Mouse (Mus musculus): Measurements from ENCODE around the gene L3mbtl1.
"Not testable (repeated sequence)": the region's sequence is repeated elsewhere in the genome, so short reads cannot be mapped to it uniquely, and the experiment has no call there.

Gene L3mbtl1

GRCm38 (mm10) chr2:162943148-162943846 lies at the start of gene L3mbtl1:
Gene L3mbtl1, plus strand, starts transcription at chr2:162943472.
- DNase-seq (ENCODE audit: low spot score in 2 of 2), result no peak

- DNase-seq (ENCODE audit: low spot score in 2 of 2), result not testable (repeated sequence)
Observed at GRCm38 (mm10) chr2:162899256-162899655, 44.0 kb upstream of the L3mbtl1 start.

GRCm38 (mm10) chr2:162899880-162900589 lies 43.2 kb upstream of the L3mbtl1 start:
- DNase-seq (ENCODE audit: low spot score in 2 of 2), result no peak

- DNase-seq (ENCODE audit: low spot score in 2 of 2), result no peak
Observed at GRCm38 (mm10) chr2:162900590-162900916, 42.7 kb upstream of the L3mbtl1 start.

GRCm38 (mm10) chr2:162905902-162906301 lies 37.4 kb upstream of the L3mbtl1 start:
- DNase-seq (ENCODE audit: low spot score in 2 of 2), result no peak

GRCm38 (mm10) chr2:162908052-162908491 lies 35.2 kb upstream of the L3mbtl1 start:
- DNase-seq (ENCODE audit: low spot score in 2 of 2), result no peak

- DNase-seq (ENCODE audit: low spot score in 2 of 2), result no peak
Observed at GRCm38 (mm10) chr2:162914040-162914439, 29.2 kb upstream of the L3mbtl1 start.

GRCm38 (mm10) chr2:162914519-162914918 lies 28.8 kb upstream of the L3mbtl1 start:
- DNase-seq (ENCODE audit: low spot score in 2 of 2), result no peak

- no peak for DNase-seq (ENCODE audit: low spot score in 2 of 2)
Observed at GRCm38 (mm10) chr2:162919926-162920325, 23.3 kb upstream of the L3mbtl1 start.

GRCm38 (mm10) chr2:162922183-162922582 lies 21.1 kb upstream of the L3mbtl1 start:
- no peak for DNase-seq (ENCODE audit: low spot score in 2 of 2)

GRCm38 (mm10) chr2:162922834-162923233 lies 20.4 kb upstream of the L3mbtl1 start:
- DNase-seq (ENCODE audit: low spot score in 2 of 2), result no peak

- no peak for DNase-seq (ENCODE audit: low spot score in 2 of 2)
Observed at GRCm38 (mm10) chr2:162924126-162924525, 19.1 kb upstream of the L3mbtl1 start.

GRCm38 (mm10) chr2:162927918-162928585 lies 15.2 kb upstream of the L3mbtl1 start:
- no peak for DNase-seq (ENCODE audit: low spot score in 2 of 2)

- DNase-seq (ENCODE audit: low spot score in 2 of 2), result no peak
Observed at GRCm38 (mm10) chr2:162929704-162930103, 13.6 kb upstream of the L3mbtl1 start.

GRCm38 (mm10) chr2:162930516-162931122 lies 12.7 kb upstream of the L3mbtl1 start:
- no peak for DNase-seq (ENCODE audit: low spot score in 2 of 2)

- DNase-seq (ENCODE audit: low spot score in 2 of 2), result peak; percentile 86 to 89
Observed at GRCm38 (mm10) chr2:162931123-162931673, 12.1 kb upstream of the L3mbtl1 start, which contains the start of gene Srsf6. Gene Srsf6, plus strand, starts transcription at chr2:162931528.

GRCm38 (mm10) chr2:162931674-162932650 lies 11.3 kb upstream of the L3mbtl1 start:
- peak in 1 of 2 experiments; percentile 51 for DNase-seq (ENCODE audit: low spot score in 2 of 2)

- no peak for DNase-seq (ENCODE audit: low spot score in 2 of 2)
Observed at GRCm38 (mm10) chr2:162932706-162933105, 10.6 kb upstream of the L3mbtl1 start.

- DNase-seq (ENCODE audit: low spot score in 2 of 2), result no peak
Observed at GRCm38 (mm10) chr2:162934421-162934820, 8.9 kb upstream of the L3mbtl1 start.

GRCm38 (mm10) chr2:162935700-162936099 lies 7.6 kb upstream of the L3mbtl1 start:
- no peak for DNase-seq (ENCODE audit: low spot score in 2 of 2)

- DNase-seq (ENCODE audit: low spot score in 2 of 2), result no peak
Observed at GRCm38 (mm10) chr2:162939562-162939961, 3.7 kb upstream of the L3mbtl1 start.
